Mouse (Mus musculus): ENCODE data around the gene Alox5. TPM values are rescaled to one million over a fixed set of nuclear protein-coding genes. Genes with fewer than 3 reads are reported as not detected.

Gene Alox5
- polyA plus RNA-seq, 1 experiment from 2014 or later: 0.80 TPM

DNA sequence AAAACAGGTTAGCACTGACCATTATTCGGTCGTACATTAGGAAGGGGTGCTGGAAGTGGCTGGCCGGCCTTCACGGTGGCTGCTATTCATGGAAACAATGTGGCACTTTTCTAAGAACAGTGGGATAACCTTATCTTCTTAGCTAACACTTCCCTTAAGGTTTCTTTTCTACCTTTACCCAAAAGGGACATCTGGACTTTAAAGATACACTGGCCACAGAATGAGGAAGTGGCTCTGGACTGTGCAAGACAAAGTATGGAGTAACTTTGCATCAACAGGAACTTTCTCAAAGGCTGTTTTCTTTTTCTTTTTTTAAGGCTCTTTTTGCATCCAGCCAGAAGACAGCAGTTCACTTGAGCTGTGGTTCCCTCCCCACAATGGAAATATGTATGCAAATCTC is 2.2 kb downstream of the Alox5 start:
- ATAC-seq (ENCODE audit: low FRiP score): no peak
- Histone ChIP-seq H3K27me3 (ENCODE audit: control insufficient read depth, insufficient read depth, low read length) (peaks cover 23% of the 10 kb centered on the region), H3K4me2 (replicated peaks) (no peak overlapping the region), H3K4me3 (replicated peaks; ENCODE audit: low read length) (no peak overlapping the region), H3K9ac (no peak overlapping the region), H3K36me3 (replicated peaks; ENCODE audit: control insufficient read depth, insufficient read depth) (no peaks in the 10 kb centered on the region), H3K4me1 (replicated peaks; ENCODE audit: control insufficient read depth, insufficient read depth, low read length) (peaks cover 8% of the 10 kb centered on the region), H3K27ac (no peak overlapping the region), H3K9me3 (ENCODE audit: control insufficient read depth, low read length) (no peaks in the 10 kb centered on the region)
- WGBS: 76% methylated on average over 4 of the region's 4 CpGs
- no peak for DNase-seq (ENCODE audit: low spot score)

- Histone ChIP-seq H3K36me3 (replicated peaks; ENCODE audit: control insufficient read depth, insufficient read depth) (no peaks in the 10 kb centered on the region), H3K9me3 (ENCODE audit: control insufficient read depth, low read length) (no peaks in the 10 kb centered on the region), H3K27me3 (ENCODE audit: control insufficient read depth, insufficient read depth, low read length) (peaks cover 17% of the 10 kb centered on the region), H3K9ac (no peak overlapping the region), H3K4me2 (replicated peaks) (no peak overlapping the region), H3K27ac (no peak overlapping the region), H3K4me3 (replicated peaks; ENCODE audit: low read length) (no peak overlapping the region), H3K4me1 (replicated peaks; ENCODE audit: control insufficient read depth, insufficient read depth, low read length) (peaks cover 8% of the 10 kb centered on the region)
- DNase-seq (ENCODE audit: low spot score): no peak
- WGBS: 96% methylated on average over 1 of the region's 1 CpGs
- ATAC-seq (ENCODE audit: low FRiP score): no peak
These were observed 4.5 kb downstream of the Alox5 start for GRCm38 (mm10) chr6:116456482-116456881.

- WGBS: 76% methylated on average over 4 of the region's 4 CpGs
- Histone ChIP-seq H3K27me3 (ENCODE audit: control insufficient read depth, insufficient read depth, low read length) (peaks cover 10% of the 10 kb centered on the region), H3K9me3 (ENCODE audit: control insufficient read depth, low read length) (no peaks in the 10 kb centered on the region), H3K9ac (no peak overlapping the region), H3K36me3 (replicated peaks; ENCODE audit: control insufficient read depth, insufficient read depth) (no peaks in the 10 kb centered on the region), H3K4me2 (replicated peaks) (no peak overlapping the region), H3K4me1 (replicated peaks; ENCODE audit: control insufficient read depth, insufficient read depth, low read length) (peaks cover 5% of the 10 kb centered on the region), H3K4me3 (replicated peaks; ENCODE audit: low read length) (no peak overlapping the region), H3K27ac (no peak overlapping the region)
- ATAC-seq (ENCODE audit: low FRiP score): no peak
- no peak for DNase-seq (ENCODE audit: low spot score)
These were observed 5.2 kb downstream of the Alox5 start for GRCm38 (mm10) chr6:116455781-116456180.

DNA sequence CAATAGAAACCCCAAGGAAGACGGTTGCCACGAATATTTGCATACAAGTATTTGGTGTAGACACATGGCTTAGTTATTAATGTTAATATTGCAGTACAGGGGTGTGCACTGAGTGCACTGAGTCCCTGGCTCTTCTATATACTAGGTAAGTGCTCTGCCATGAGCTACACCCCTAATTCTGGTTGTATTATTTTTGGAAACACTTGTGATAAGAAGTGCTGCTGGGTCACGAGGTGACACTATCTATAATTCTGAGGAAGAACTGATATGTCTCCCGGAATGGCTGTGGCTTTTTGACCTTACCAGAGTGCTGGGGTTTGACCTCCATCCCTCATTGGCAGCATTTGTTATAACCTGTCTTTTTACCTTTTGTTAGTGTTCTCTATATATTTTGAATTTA is 20.1 kb downstream of the Alox5 start:
- Histone ChIP-seq H3K4me1 (replicated peaks; ENCODE audit: control insufficient read depth, insufficient read depth, low read length) (no peaks in the 10 kb centered on the region), H3K27ac (no peak overlapping the region), H3K4me3 (replicated peaks; ENCODE audit: low read length) (no peak overlapping the region), H3K9me3 (ENCODE audit: control insufficient read depth, low read length) (0 out of 2 replicates have a peak, but pooled peaks cover 4% of the 10 kb centered on the region), H3K36me3 (replicated peaks; ENCODE audit: control insufficient read depth, insufficient read depth) (no peaks in the 10 kb centered on the region), H3K4me2 (replicated peaks) (no peak overlapping the region), H3K27me3 (ENCODE audit: control insufficient read depth, insufficient read depth, low read length) (no peaks in the 10 kb centered on the region), H3K9ac (no peak overlapping the region)
- whole genome bisulfite sequencing: 86% methylated on average over 4 of the region's 4 CpGs
- no peak for DNase-seq (ENCODE audit: low spot score)
- no peak for ATAC-seq (ENCODE audit: low FRiP score)

- H3K9ac ChIP-seq: no peak overlapping the region
- H3K4me3 ChIP-seq (replicated peaks; ENCODE audit: low read length): no peak overlapping the region
- H3K4me2 ChIP-seq (replicated peaks): no peak overlapping the region
- no peaks in the 10 kb centered on the region for H3K4me1 ChIP-seq (replicated peaks; ENCODE audit: control insufficient read depth, insufficient read depth, low read length)
- 70% methylated on average over 4 of the region's 4 CpGs for WGBS
- ATAC-seq (ENCODE audit: low FRiP score) (no peak), DNase-seq (ENCODE audit: low spot score) (no peak)
- no peaks in the 10 kb centered on the region for H3K27me3 ChIP-seq (ENCODE audit: control insufficient read depth, insufficient read depth, low read length)
- H3K9me3 ChIP-seq (ENCODE audit: control insufficient read depth, low read length): 0 out of 2 replicates have a peak, but pooled peaks cover 4% of the 10 kb centered on the region
- no peak overlapping the region for H3K27ac ChIP-seq
- no peaks in the 10 kb centered on the region for H3K36me3 ChIP-seq (replicated peaks; ENCODE audit: control insufficient read depth, insufficient read depth)
These were observed 20.5 kb downstream of the Alox5 start for GRCm38 (mm10) chr6:116440447-116440846.

GRCm38 (mm10) chr6:116439531-116439930 is 21.4 kb downstream of the Alox5 start:
- 87% methylated on average over 6 of the region's 6 CpGs for WGBS
- no peak overlapping the region for H3K4me3 ChIP-seq (replicated peaks; ENCODE audit: low read length)
- no peak for DNase-seq (ENCODE audit: low spot score)
- H3K36me3 ChIP-seq (replicated peaks; ENCODE audit: control insufficient read depth, insufficient read depth): no peaks in the 10 kb centered on the region
- ATAC-seq (ENCODE audit: low FRiP score): no peak
- H3K27ac ChIP-seq: no peak overlapping the region
- H3K27me3 ChIP-seq (ENCODE audit: control insufficient read depth, insufficient read depth, low read length): no peaks in the 10 kb centered on the region
- no peaks in the 10 kb centered on the region for H3K4me1 ChIP-seq (replicated peaks; ENCODE audit: control insufficient read depth, insufficient read depth, low read length)
- 0 out of 2 replicates have a peak, but pooled peaks cover 4% of the 10 kb centered on the region for H3K9me3 ChIP-seq (ENCODE audit: control insufficient read depth, low read length)
- H3K9ac ChIP-seq: no peak overlapping the region
- H3K4me2 ChIP-seq (replicated peaks): no peak overlapping the region

DNA sequence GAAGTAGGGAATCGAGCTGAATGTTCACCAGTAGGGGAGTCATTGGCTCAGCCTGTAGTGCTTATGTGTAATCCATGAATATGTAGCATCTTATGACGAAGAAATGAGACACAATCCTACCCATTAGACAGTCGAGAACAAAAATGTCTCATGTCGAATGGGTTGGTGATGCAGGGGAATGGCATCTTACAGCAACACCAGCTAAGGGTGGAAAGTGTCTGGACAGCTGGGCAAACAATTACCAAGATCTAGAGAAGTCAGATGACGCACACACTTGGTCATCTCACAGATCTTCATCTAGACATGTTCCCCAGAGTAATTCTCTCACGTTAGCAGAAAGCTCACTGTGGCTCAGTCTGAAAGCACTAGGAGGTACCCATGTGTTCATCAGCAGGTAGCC is 22.1 kb downstream of the Alox5 start:
- no peak overlapping the region for H3K4me3 ChIP-seq (replicated peaks; ENCODE audit: low read length)
- no peak overlapping the region for H3K27ac ChIP-seq
- no peaks in the 10 kb centered on the region for H3K27me3 ChIP-seq (ENCODE audit: control insufficient read depth, insufficient read depth, low read length)
- H3K4me2 ChIP-seq (replicated peaks): no peak overlapping the region
- no peaks in the 10 kb centered on the region for H3K4me1 ChIP-seq (replicated peaks; ENCODE audit: control insufficient read depth, insufficient read depth, low read length)
- DNase-seq (ENCODE audit: low spot score) (no peak), ATAC-seq (ENCODE audit: low FRiP score) (no peak)
- WGBS: 81% methylated on average over 6 of the region's 6 CpGs
- H3K36me3 ChIP-seq (replicated peaks; ENCODE audit: control insufficient read depth, insufficient read depth): no peaks in the 10 kb centered on the region
- 0 out of 2 replicates have a peak, but pooled peaks cover 4% of the 10 kb centered on the region for H3K9me3 ChIP-seq (ENCODE audit: control insufficient read depth, low read length)
- no peak overlapping the region for H3K9ac ChIP-seq

- Histone ChIP-seq H3K9ac (no peak overlapping the region), H3K4me2 (replicated peaks) (no peak overlapping the region), H3K9me3 (ENCODE audit: control insufficient read depth, low read length) (peaks cover 8% of the 10 kb centered on the region; the same call in 1 of the 2 replicates), H3K4me1 (replicated peaks; ENCODE audit: control insufficient read depth, insufficient read depth, low read length) (no peaks in the 10 kb centered on the region), H3K27ac (no peak overlapping the region), H3K4me3 (replicated peaks; ENCODE audit: low read length) (no peak overlapping the region), H3K27me3 (ENCODE audit: control insufficient read depth, insufficient read depth, low read length) (no peaks in the 10 kb centered on the region), H3K36me3 (replicated peaks; ENCODE audit: control insufficient read depth, insufficient read depth) (no peaks in the 10 kb centered on the region)
- no peak for DNase-seq (ENCODE audit: low spot score)
- WGBS: 65% methylated on average over 5 of the region's 5 CpGs
- no peak for ATAC-seq (ENCODE audit: low FRiP score)
These were observed 32.7 kb downstream of the Alox5 start for GRCm38 (mm10) chr6:116428282-116428681.

- Histone ChIP-seq H3K27me3 (ENCODE audit: control insufficient read depth, insufficient read depth, low read length) (no peaks in the 10 kb centered on the region), H3K27ac (no peak overlapping the region), H3K9me3 (ENCODE audit: control insufficient read depth, low read length) (peaks cover 8% of the 10 kb centered on the region; the same call in 1 of the 2 replicates), H3K36me3 (replicated peaks; ENCODE audit: control insufficient read depth, insufficient read depth) (no peaks in the 10 kb centered on the region), H3K9ac (no peak overlapping the region), H3K4me1 (replicated peaks; ENCODE audit: control insufficient read depth, insufficient read depth, low read length) (no peaks in the 10 kb centered on the region), H3K4me2 (replicated peaks) (no peak overlapping the region), H3K4me3 (replicated peaks; ENCODE audit: low read length) (no peak overlapping the region)
- DNase-seq (ENCODE audit: low spot score) (no peak), ATAC-seq (ENCODE audit: low FRiP score) (no peak)
- WGBS: 76% methylated on average over 3 of the region's 3 CpGs
These were observed 33.4 kb downstream of the Alox5 start for GRCm38 (mm10) chr6:116427552-116427951.

GRCm38 (mm10) chr6:116423664-116424063 is 37.3 kb downstream of the Alox5 start:
- WGBS: 68% methylated on average over 2 of the region's 2 CpGs

More at GRCm38 (mm10) chr6:116423664-116424063, 37.3 kb downstream of the Alox5 start:
- DNase-seq (ENCODE audit: low spot score): no peak
- H3K27me3 ChIP-seq (ENCODE audit: control insufficient read depth, insufficient read depth, low read length): no peaks in the 10 kb centered on the region
- no peak overlapping the region for H3K4me2 ChIP-seq (replicated peaks)
- no peaks in the 10 kb centered on the region for H3K4me1 ChIP-seq (replicated peaks; ENCODE audit: control insufficient read depth, insufficient read depth, low read length)
- H3K4me3 ChIP-seq (replicated peaks; ENCODE audit: low read length): no peak overlapping the region
- ATAC-seq (ENCODE audit: low FRiP score): peak; percentile 24; the same call in 1 of the 2 replicates
- no peak overlapping the region for H3K27ac ChIP-seq
- H3K36me3 ChIP-seq (replicated peaks; ENCODE audit: control insufficient read depth, insufficient read depth): no peaks in the 10 kb centered on the region
- no peaks in the 10 kb centered on the region for H3K9me3 ChIP-seq (ENCODE audit: control insufficient read depth, low read length)
- H3K9ac ChIP-seq: no peak overlapping the region

All from hindbrain, embryonic 14.5 days (tissue).